Mouse (Mus musculus): ENCODE data around the gene Itgb1. TPM values are rescaled to one million over a fixed set of nuclear protein-coding genes. Genes with fewer than 3 reads are reported as not detected.
A peak's percentile ranks its signal among the peaks of the same experiment; 100 is the strongest.

The Itgb1 gene
- total RNA-seq, 1 experiment = 325 TPM

GRCm38 (mm10) chr8:128716184-128716583 lies 30.7 kb downstream of the Itgb1 start:
- Histone ChIP-seq H3K9ac (ENCODE audit: insufficient read depth, low read depth, low read length, poor library complexity, severe bottlenecking) (no peak overlapping the region), H3K36me3 (ENCODE audit: control insufficient read depth, insufficient read depth, low read length, poor library complexity, severe bottlenecking) (peaks cover 13% of the 10 kb centered on the region), H3K4me1 (ENCODE audit: control insufficient read depth in 2 of 2, insufficient read depth in 2 of 2, low read length in 2 of 2, poor library complexity in 1 of 2) (no peaks in the 10 kb centered on the region), H3K4me3 (ENCODE audit: insufficient read depth in 1 of 2, low read depth in 1 of 2, low read length in 2 of 2, poor library complexity in 1 of 2, severe bottlenecking in 1 of 2) (no peak overlapping the region), H3K27ac (ENCODE audit: insufficient read depth, low read depth, low read length, poor library complexity, severe bottlenecking) (no peak overlapping the region), H3K9me3 (ENCODE audit: control insufficient read depth, insufficient read depth, low read depth, low read length) (no peaks in the 10 kb centered on the region)
- in situ Hi-C loops (cut with MboI; ENCODE audit: low sequenced_read_pairs in 2 of 2, unreplicated experiment in 2 of 2) = no loop called here
- TF ChIP-seq CHD2 (IDR thresholded peaks at IDR 0.05; ENCODE audit: low read depth, low read length) (no peak), HCFC1 (IDR thresholded peaks at IDR 0.05; ENCODE audit: borderline replicate concordance, insufficient read depth, low read length) (no peak), ZNF384 (IDR thresholded peaks at IDR 0.05; ENCODE audit: low read depth, low read length) (no peak), ZC3H11A (IDR thresholded peaks at IDR 0.05; ENCODE audit: borderline replicate concordance, low read depth, low read length) (no peak), MAFK (IDR thresholded peaks at IDR 0.05; ENCODE audit: insufficient read depth, low read depth, low read length) (no peak)
- DNase-seq (ENCODE audit: low read depth, low spot score) = no peak

GRCm38 (mm10) chr8:128724819-128725218 lies 39.4 kb downstream of the Itgb1 start:
- no peak overlapping the region for H3K27ac ChIP-seq (ENCODE audit: insufficient read depth, low read depth, low read length, poor library complexity, severe bottlenecking)
- peaks cover 9% of the 10 kb centered on the region for H3K36me3 ChIP-seq (ENCODE audit: control insufficient read depth, insufficient read depth, low read length, poor library complexity, severe bottlenecking)
- no peaks in the 10 kb centered on the region for H3K4me1 ChIP-seq (ENCODE audit: control insufficient read depth in 2 of 2, insufficient read depth in 2 of 2, low read length in 2 of 2, poor library complexity in 1 of 2)
- DNase-seq (ENCODE audit: low read depth, low spot score) = peak; percentile 9
- H3K9me3 ChIP-seq (ENCODE audit: control insufficient read depth, insufficient read depth, low read depth, low read length) = no peaks in the 10 kb centered on the region
- no peak overlapping the region for H3K9ac ChIP-seq (ENCODE audit: insufficient read depth, low read depth, low read length, poor library complexity, severe bottlenecking)
- H3K4me3 ChIP-seq (ENCODE audit: insufficient read depth in 1 of 2, low read depth in 1 of 2, low read length in 2 of 2, poor library complexity in 1 of 2, severe bottlenecking in 1 of 2) = no peak overlapping the region
- in situ Hi-C loops (cut with MboI; ENCODE audit: low sequenced_read_pairs in 2 of 2, unreplicated experiment in 2 of 2) = no loop called here
- no peak for TF ChIP-seq MAFK (IDR thresholded peaks at IDR 0.05; ENCODE audit: insufficient read depth, low read depth, low read length)
- no peak for TF ChIP-seq ZNF384 (IDR thresholded peaks at IDR 0.05; ENCODE audit: low read depth, low read length)
- no peak for TF ChIP-seq ZC3H11A (IDR thresholded peaks at IDR 0.05; ENCODE audit: borderline replicate concordance, low read depth, low read length)

- peaks cover 7% of the 10 kb centered on the region for H3K36me3 ChIP-seq (ENCODE audit: control insufficient read depth, insufficient read depth, low read length, poor library complexity, severe bottlenecking)
- H3K27ac ChIP-seq (ENCODE audit: insufficient read depth, low read depth, low read length, poor library complexity, severe bottlenecking) = no peak overlapping the region
- no peak for DNase-seq (ENCODE audit: low read depth, low spot score)
- in situ Hi-C loops (cut with MboI; ENCODE audit: low sequenced_read_pairs in 2 of 2, unreplicated experiment in 2 of 2) = no loop called here
- H3K9me3 ChIP-seq (ENCODE audit: control insufficient read depth, insufficient read depth, low read depth, low read length) = no peaks in the 10 kb centered on the region
- no peak for TF ChIP-seq ZC3H11A (IDR thresholded peaks at IDR 0.05; ENCODE audit: borderline replicate concordance, low read depth, low read length)
- no peak for TF ChIP-seq ZNF384 (IDR thresholded peaks at IDR 0.05; ENCODE audit: low read depth, low read length)
- TF ChIP-seq MAFK (IDR thresholded peaks at IDR 0.05; ENCODE audit: insufficient read depth, low read depth, low read length) = no peak
- no peak for TF ChIP-seq CHD2 (IDR thresholded peaks at IDR 0.05; ENCODE audit: low read depth, low read length)
- no peak for TF ChIP-seq HCFC1 (IDR thresholded peaks at IDR 0.05; ENCODE audit: borderline replicate concordance, insufficient read depth, low read length)
- H3K9ac ChIP-seq (ENCODE audit: insufficient read depth, low read depth, low read length, poor library complexity, severe bottlenecking) = no peak overlapping the region
- no peaks in the 10 kb centered on the region for H3K4me1 ChIP-seq (ENCODE audit: control insufficient read depth in 2 of 2, insufficient read depth in 2 of 2, low read length in 2 of 2, poor library complexity in 1 of 2)
- H3K4me3 ChIP-seq (ENCODE audit: insufficient read depth in 1 of 2, low read depth in 1 of 2, low read length in 2 of 2, poor library complexity in 1 of 2, severe bottlenecking in 1 of 2) = no peak overlapping the region
Measured at GRCm38 (mm10) chr8:128727213-128727612, 41.8 kb downstream of the Itgb1 start.

- Histone ChIP-seq H3K27ac (ENCODE audit: insufficient read depth, low read depth, low read length, poor library complexity, severe bottlenecking) (no peak overlapping the region), H3K4me1 (ENCODE audit: control insufficient read depth in 2 of 2, insufficient read depth in 2 of 2, low read length in 2 of 2, poor library complexity in 1 of 2) (no peaks in the 10 kb centered on the region)
Measured at GRCm38 (mm10) chr8:128732254-128732653, 46.8 kb downstream of the Itgb1 start.

GRCm38 (mm10) chr8:128734118-128734517 lies 48.7 kb downstream of the Itgb1 start:
- in situ Hi-C loops (cut with MboI; ENCODE audit: low sequenced_read_pairs in 2 of 2, unreplicated experiment in 2 of 2) = no loop called here

More at GRCm38 (mm10) chr8:128732254-128732653, 46.8 kb downstream of the Itgb1 start:
- DNase-seq (ENCODE audit: low read depth, low spot score) = no peak
- Histone ChIP-seq H3K9ac (ENCODE audit: insufficient read depth, low read depth, low read length, poor library complexity, severe bottlenecking) (no peak overlapping the region), H3K4me3 (ENCODE audit: insufficient read depth in 1 of 2, low read depth in 1 of 2, low read length in 2 of 2, poor library complexity in 1 of 2, severe bottlenecking in 1 of 2) (no peak overlapping the region), H3K9me3 (ENCODE audit: control insufficient read depth, insufficient read depth, low read depth, low read length) (no peaks in the 10 kb centered on the region), H3K36me3 (ENCODE audit: control insufficient read depth, insufficient read depth, low read length, poor library complexity, severe bottlenecking) (no peaks in the 10 kb centered on the region; the same call in 1 of the 2 replicates)
- TF ChIP-seq ZC3H11A (IDR thresholded peaks at IDR 0.05; ENCODE audit: borderline replicate concordance, low read depth, low read length) (no peak), HCFC1 (IDR thresholded peaks at IDR 0.05; ENCODE audit: borderline replicate concordance, insufficient read depth, low read length) (no peak), ZNF384 (IDR thresholded peaks at IDR 0.05; ENCODE audit: low read depth, low read length) (no peak), MAFK (IDR thresholded peaks at IDR 0.05; ENCODE audit: insufficient read depth, low read depth, low read length) (no peak), CHD2 (IDR thresholded peaks at IDR 0.05; ENCODE audit: low read depth, low read length) (no peak)
- in situ Hi-C loops (cut with MboI; ENCODE audit: low sequenced_read_pairs in 2 of 2, unreplicated experiment in 2 of 2) = no loop called here

More at GRCm38 (mm10) chr8:128734118-128734517, 48.7 kb downstream of the Itgb1 start:
- DNase-seq (ENCODE audit: low read depth, low spot score) = no peak
- Histone ChIP-seq H3K4me3 (ENCODE audit: insufficient read depth in 1 of 2, low read depth in 1 of 2, low read length in 2 of 2, poor library complexity in 1 of 2, severe bottlenecking in 1 of 2) (no peak overlapping the region), H3K27ac (ENCODE audit: insufficient read depth, low read depth, low read length, poor library complexity, severe bottlenecking) (no peak overlapping the region), H3K4me1 (ENCODE audit: control insufficient read depth in 2 of 2, insufficient read depth in 2 of 2, low read length in 2 of 2, poor library complexity in 1 of 2) (no peaks in the 10 kb centered on the region), H3K36me3 (ENCODE audit: control insufficient read depth, insufficient read depth, low read length, poor library complexity, severe bottlenecking) (no peaks in the 10 kb centered on the region; the same call in 1 of the 2 replicates), H3K9me3 (ENCODE audit: control insufficient read depth, insufficient read depth, low read depth, low read length) (no peaks in the 10 kb centered on the region), H3K9ac (ENCODE audit: insufficient read depth, low read depth, low read length, poor library complexity, severe bottlenecking) (no peak overlapping the region)
- TF ChIP-seq ZC3H11A (IDR thresholded peaks at IDR 0.05; ENCODE audit: borderline replicate concordance, low read depth, low read length) (no peak), MAFK (IDR thresholded peaks at IDR 0.05; ENCODE audit: insufficient read depth, low read depth, low read length) (no peak), HCFC1 (IDR thresholded peaks at IDR 0.05; ENCODE audit: borderline replicate concordance, insufficient read depth, low read length) (no peak), CHD2 (IDR thresholded peaks at IDR 0.05; ENCODE audit: low read depth, low read length) (no peak), ZNF384 (IDR thresholded peaks at IDR 0.05; ENCODE audit: low read depth, low read length) (no peak)

Data from ES-E14 (cell line).